Mouse (Mus musculus) ES-E14 (cell line): ENCODE measurements around the gene Tm7sf3. TPM values are rescaled to one million over a fixed set of nuclear protein-coding genes. Genes with fewer than 3 reads are reported as not detected.
A peak's percentile ranks its signal among the peaks of the same experiment; 100 is the strongest.

Source experiments
- DNase-seq: peaks from one replicate; pipeline ENCODE4 v3.0.0-alpha.2; 2013; ENCODE audit warnings: low read depth, low spot score
- H3K27ac ChIP-seq: 2 replicates; pipeline ENCODE4 v1.5.1; 2012; ENCODE audit warnings: low read depth, mild to moderate bottlenecking, low read length, moderate library complexity, mixed read lengths; ENCODE audit not compliant: poor library complexity, insufficient read depth, severe bottlenecking
- H3K36me3 ChIP-seq: 2 replicates; pipeline ENCODE4 v1.6.1; 2012; ENCODE audit warnings: mild to moderate bottlenecking, low read length, moderate library complexity, mixed read lengths; ENCODE audit not compliant: control insufficient read depth, poor library complexity, insufficient read depth, severe bottlenecking
- H3K4me1 ChIP-seq, 2 experiments: fragments of 150-350 bp in 1 of 2; sonication (generic) in 1 of 2; 2 replicates each; pipeline ENCODE4 v1.6.1; 2012; ENCODE audit warnings: low read length in 2 of 2, mild to moderate bottlenecking in 1 of 2, mixed read lengths in 1 of 2; ENCODE audit not compliant: control insufficient read depth in 2 of 2, insufficient read depth in 2 of 2, poor library complexity in 1 of 2
- H3K4me3 ChIP-seq, 2 experiments: fragments of 150-350 bp in 1 of 2; sonication (generic) in 1 of 2; 2 replicates each; pipeline ENCODE4 v1.5.1; 2012; ENCODE audit warnings: low read length in 2 of 2, low read depth in 1 of 2, mild to moderate bottlenecking in 1 of 2, mixed read lengths in 1 of 2; ENCODE audit not compliant: insufficient read depth in 1 of 2, poor library complexity in 1 of 2, severe bottlenecking in 1 of 2
- H3K9ac ChIP-seq: 2 replicates; pipeline ENCODE4 v1.6.1; 2012; ENCODE audit warnings: low read depth, mild to moderate bottlenecking, low read length, mixed read lengths; ENCODE audit not compliant: poor library complexity, insufficient read depth, severe bottlenecking
- H3K9me3 ChIP-seq: fragments of 150-350 bp; sonication (generic); 2 replicates; pipeline ENCODE4 v1.6.1; 2012; ENCODE audit warnings: low read depth, mild to moderate bottlenecking, low read length; ENCODE audit not compliant: control insufficient read depth, insufficient read depth
- CHD2 ChIP-seq: IDR thresholded peaks from 2 replicates; pipeline ENCODE4 v1.6.1; 2014; ENCODE audit warnings: mild to moderate bottlenecking, low read depth, low read length, inconsistent platforms
- HCFC1 ChIP-seq: IDR thresholded peaks from 2 replicates; pipeline ENCODE4 v1.6.1; 2012; ENCODE audit warnings: low read length, inconsistent platforms, borderline replicate concordance; ENCODE audit not compliant: insufficient read depth
- MAFK ChIP-seq: IDR thresholded peaks from 2 replicates; pipeline ENCODE4 v1.6.1; 2014; ENCODE audit warnings: mild to moderate bottlenecking, low read depth, low read length, inconsistent platforms; ENCODE audit not compliant: insufficient read depth
- ZC3H11A ChIP-seq: IDR thresholded peaks from 2 replicates; pipeline ENCODE4 v1.6.1; 2012; ENCODE audit warnings: low read depth, mild to moderate bottlenecking, inconsistent platforms, low read length, borderline replicate concordance
- ZNF384 ChIP-seq: IDR thresholded peaks from 2 replicates; pipeline ENCODE4 v1.6.1; 2012; ENCODE audit warnings: low read depth, low read length, inconsistent platforms
- in situ Hi-C, 2 experiments: fragments of 600-800 bp; cut with MboI; formaldehyde crosslinking; loops; one replicate each; pipeline ENCODE4 v1.15.1; 2025; ENCODE audit warnings: low sequenced_read_pairs in 2 of 2, inconsistent platforms in 1 of 2; ENCODE audit not compliant: unreplicated experiment in 2 of 2
- total RNA-seq: library from RNA; depleted of rRNA; stranded (reverse); fragments of 300-350 nt; gene quantifications from 2 replicates; pipeline ENCODE4 v1.2.3, GENCODE M21; 2012

Tm7sf3 gene
- total RNA-seq, 1 experiment: 99.6 TPM

DNA sequence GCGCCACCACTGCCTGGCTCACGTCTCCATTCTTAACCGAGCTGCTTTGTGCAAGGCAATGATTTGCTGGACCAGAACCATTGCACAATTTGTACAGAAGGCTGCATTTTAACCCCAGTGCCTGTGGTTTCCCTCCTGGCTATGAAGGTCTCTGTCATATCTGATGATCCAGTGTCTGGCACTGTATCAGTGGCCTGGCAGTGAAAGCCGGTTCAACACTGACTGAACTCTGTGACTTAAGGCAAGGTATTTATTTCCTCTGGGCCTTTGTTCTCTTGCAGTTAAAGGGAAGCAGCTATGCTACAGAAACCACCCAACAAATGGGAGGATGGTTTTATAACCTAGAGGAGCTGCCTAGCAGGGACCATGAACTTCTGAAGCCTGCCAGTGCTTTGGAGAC, 11.7 kb downstream of the Tm7sf3 start:
- in situ Hi-C loops: no loop called here
- 0 out of 4 replicates have a peak overlapping the region, but pooled peaks of 1 of the 2 experiments have one; percentile 15 for H3K4me3 ChIP-seq
- no peak for TF ChIP-seq HCFC1
- TF ChIP-seq ZC3H11A: no peak
- TF ChIP-seq ZNF384: no peak
- no peaks in the 10 kb centered on the region for H3K9me3 ChIP-seq
- peaks cover 8 to 18% of the 10 kb centered on the region in 2 experiments for H3K4me1 ChIP-seq
- H3K9ac ChIP-seq: peak overlapping the region; percentile 52; the same call in 1 of the 2 replicates
- H3K36me3 ChIP-seq: no peaks in the 10 kb centered on the region; the same call in 1 of the 2 replicates
- DNase-seq: no peak
- H3K27ac ChIP-seq: no peak overlapping the region; the same call in 1 of the 2 replicates

DNA sequence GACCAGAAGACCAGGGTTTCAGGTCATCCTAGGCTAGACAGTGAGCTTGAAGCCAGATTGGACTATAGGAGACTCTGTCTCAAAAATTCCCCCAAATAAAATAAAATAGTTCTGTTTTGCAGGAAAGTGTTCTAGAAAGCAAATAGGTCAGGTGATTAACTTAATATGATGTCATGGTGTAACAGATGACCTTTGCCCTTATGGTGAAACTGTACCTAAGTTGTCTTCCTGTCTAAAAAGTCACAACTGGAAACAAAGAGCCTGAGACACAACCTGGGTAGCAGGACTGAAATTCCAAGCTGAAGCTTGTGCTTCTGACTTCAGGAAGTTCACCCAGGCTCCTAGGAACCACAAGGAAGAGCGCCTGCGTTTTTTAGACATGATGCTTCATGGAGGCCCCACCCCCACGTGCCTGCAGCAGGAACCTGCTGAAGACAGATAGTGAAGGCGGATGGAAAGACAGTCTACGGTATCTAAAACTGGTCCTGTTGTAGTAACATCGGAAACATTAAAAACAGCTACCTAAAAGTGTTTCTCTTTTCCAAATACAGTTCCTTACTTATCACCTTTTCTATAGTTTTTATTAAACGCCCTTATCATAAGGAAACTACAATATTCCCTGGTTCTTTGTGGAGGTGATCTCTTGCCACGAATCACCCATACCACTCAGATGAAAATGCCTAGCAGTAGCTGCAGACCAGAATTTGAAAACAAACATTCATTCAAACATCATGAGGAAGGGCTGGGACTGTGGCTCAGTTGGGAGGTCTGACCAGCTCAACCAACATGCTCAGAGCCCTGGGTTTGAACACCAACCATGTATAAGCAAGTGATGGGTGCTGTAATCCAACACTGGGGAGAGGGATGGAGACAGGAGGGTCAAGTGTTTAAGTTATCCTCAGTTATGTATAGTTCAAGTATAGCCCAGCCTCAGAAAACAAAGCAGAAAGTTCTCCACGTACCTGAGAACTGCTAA, 12.6 kb downstream of the Tm7sf3 start:
- Histone ChIP-seq H3K4me1 (peaks cover 8 to 18% of the 10 kb centered on the region in 2 experiments), H3K36me3 (no peaks in the 10 kb centered on the region; the same call in none of the 2 replicates), H3K9me3 (no peaks in the 10 kb centered on the region), H3K9ac (no peak overlapping the region; the same call in 1 of the 2 replicates), H3K4me3 (no peak overlapping the region), H3K27ac (no peak overlapping the region)
- DNase-seq: no peak
- in situ Hi-C loops: no loop called here
- TF ChIP-seq HCFC1: no peak
- no peak for TF ChIP-seq CHD2
- TF ChIP-seq MAFK: no peak
- no peak for TF ChIP-seq ZNF384
- no peak for TF ChIP-seq ZC3H11A

- H3K9me3 ChIP-seq: no peaks in the 10 kb centered on the region
- TF ChIP-seq HCFC1 (no peak), ZNF384 (no peak), MAFK (no peak), ZC3H11A (no peak), CHD2 (no peak)
- peaks cover 8 to 18% of the 10 kb centered on the region in 2 experiments for H3K4me1 ChIP-seq
- H3K36me3 ChIP-seq: peaks cover 13% of the 10 kb centered on the region
- no peak overlapping the region for H3K27ac ChIP-seq
- H3K9ac ChIP-seq: no peak overlapping the region
- in situ Hi-C loops: no loop called here
- no peak for DNase-seq
- H3K4me3 ChIP-seq: no peak overlapping the region
These were observed 14.5 kb downstream of the Tm7sf3 start for GRCm38 (mm10) chr6:146628123-146628522.

GRCm38 (mm10) chr6:146616670-146617069, 26.0 kb downstream of the Tm7sf3 start:
- H3K4me1 ChIP-seq: peaks cover 0 to 4% of the 10 kb centered on the region in 2 experiments; a peak in 2 of 4 replicates
- in situ Hi-C loops: no loop called here
- H3K9me3 ChIP-seq: no peaks in the 10 kb centered on the region
- TF ChIP-seq ZNF384 (no peak), HCFC1 (no peak), MAFK (no peak), ZC3H11A (no peak), CHD2 (no peak)
- no peak overlapping the region for H3K9ac ChIP-seq
- no peak overlapping the region for H3K27ac ChIP-seq
- no peak for DNase-seq
- peaks cover 62% of the 10 kb centered on the region for H3K36me3 ChIP-seq
- H3K4me3 ChIP-seq: no peak overlapping the region
